Mouse (Mus musculus) cerebellum, adult 11-12 months (tissue): Measurements from ENCODE around the gene Crygs.

Experiments used
- DNase-seq: peaks from one replicate; pipeline ENCODE4 v3.0.0; 2022

Crygs gene

DNA sequence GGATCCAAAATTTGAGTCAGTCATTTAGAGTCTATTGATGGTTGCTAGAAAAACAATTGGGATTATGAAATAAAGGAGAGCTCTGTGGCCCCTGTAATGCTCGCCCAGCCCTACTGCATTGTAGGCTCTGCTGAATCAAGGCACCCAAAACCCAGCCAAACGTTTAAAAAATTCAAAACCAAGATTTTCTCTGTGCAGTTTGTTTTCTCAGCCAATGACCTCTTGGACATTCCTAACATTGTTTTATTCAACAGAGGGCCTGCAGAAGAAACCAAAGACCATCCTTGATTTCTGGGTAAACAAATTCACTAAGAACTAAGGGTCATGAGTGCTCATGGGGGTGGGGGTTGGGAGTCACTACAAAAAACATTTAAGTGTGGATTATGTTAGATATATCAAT lies at the start of gene Crygs:
Gene Crygs (minus strand): TSS at position 101 of the 400 bp plus-strand sequence.
- no peak for DNase-seq

- peak; percentile 99 for DNase-seq
These were observed 46.2 kb upstream of the Crygs start, which contains the start of the genes Tbccd1 and Dnajb11 for GRCm38 (mm10) chr16:22857431-22858113. Gene Tbccd1, minus strand, starts transcription at chr16:22857669. Gene Dnajb11, plus strand, starts transcription at chr16:22857845.

- no peak for DNase-seq
These were observed 45.4 kb upstream of the Crygs start for GRCm38 (mm10) chr16:22856773-22857172.

DNA sequence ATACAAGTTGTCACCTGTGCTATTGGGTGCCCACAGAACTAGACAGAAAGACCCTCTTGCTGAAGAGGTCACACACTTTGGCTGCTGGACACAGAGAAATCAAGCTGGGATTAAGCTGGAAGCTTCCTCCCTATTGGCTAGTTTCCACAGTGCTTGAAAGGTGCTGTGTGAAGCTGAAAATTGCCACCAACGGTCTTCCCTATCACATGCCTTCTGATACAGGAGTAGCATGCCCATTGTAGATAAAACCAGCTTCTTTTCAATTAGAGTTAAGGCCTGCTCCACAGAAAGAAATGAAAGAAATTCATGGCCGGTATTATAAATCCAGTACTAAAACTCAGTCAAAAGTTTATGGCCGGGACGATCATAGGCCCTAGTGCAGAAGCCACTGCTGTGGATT lies 41.3 kb upstream of the Crygs start:
- no peak for DNase-seq

DNA sequence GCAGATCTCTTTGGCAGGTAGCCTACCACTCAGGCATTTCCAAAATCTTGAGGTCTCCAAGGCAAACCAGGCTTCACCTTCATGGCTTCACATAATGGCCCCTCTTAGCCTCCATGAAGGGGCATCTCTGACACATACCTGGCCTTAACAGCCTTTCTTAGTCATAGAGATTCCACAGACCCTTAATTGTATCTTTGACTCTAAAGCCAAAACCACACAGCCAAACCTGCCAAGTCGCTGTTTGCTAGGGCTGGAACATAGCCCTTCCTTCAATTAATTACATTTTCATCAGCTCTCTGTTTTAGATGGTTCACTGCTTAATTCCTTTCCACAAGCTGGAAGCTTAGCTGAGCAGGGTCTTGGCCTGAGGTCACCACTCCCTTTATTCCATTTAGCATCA lies 37.0 kb upstream of the Crygs start:
- no peak for DNase-seq

GRCm38 (mm10) chr16:22847686-22848085 lies 36.3 kb upstream of the Crygs start:
- no peak for DNase-seq

DNA sequence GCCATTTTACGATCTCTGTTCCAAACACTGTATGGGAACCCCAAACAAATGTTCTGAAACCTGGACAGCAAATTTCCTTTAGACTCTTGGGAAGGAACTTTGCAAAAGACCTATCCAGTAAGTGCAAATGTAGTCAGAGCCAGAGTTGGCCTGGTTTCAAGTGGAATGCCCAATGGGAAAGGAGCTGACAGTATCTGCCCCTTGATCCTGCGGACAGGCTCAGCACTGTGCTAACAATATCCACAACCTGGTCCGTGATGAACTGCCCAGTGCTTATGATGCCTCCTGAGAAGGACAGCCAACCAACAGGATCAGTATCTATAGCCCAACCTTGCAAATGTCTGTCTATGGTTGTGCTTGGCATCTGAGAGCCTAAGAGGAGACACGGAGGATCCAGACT lies 34.1 kb upstream of the Crygs start:
- no peak for DNase-seq

- DNase-seq, result no peak
These were observed 33.5 kb upstream of the Crygs start for GRCm38 (mm10) chr16:22844834-22845233.

- peak; percentile 81 for DNase-seq
These were observed 32.9 kb upstream of the Crygs start for GRCm38 (mm10) chr16:22844061-22844801.

GRCm38 (mm10) chr16:22842871-22843270 lies 31.5 kb upstream of the Crygs start:
- no peak for DNase-seq

GRCm38 (mm10) chr16:22839146-22839857 lies 27.9 kb upstream of the Crygs start:
- no peak for DNase-seq

GRCm38 (mm10) chr16:22832932-22833525 lies 21.7 kb upstream of the Crygs start:
- no peak for DNase-seq

DNA sequence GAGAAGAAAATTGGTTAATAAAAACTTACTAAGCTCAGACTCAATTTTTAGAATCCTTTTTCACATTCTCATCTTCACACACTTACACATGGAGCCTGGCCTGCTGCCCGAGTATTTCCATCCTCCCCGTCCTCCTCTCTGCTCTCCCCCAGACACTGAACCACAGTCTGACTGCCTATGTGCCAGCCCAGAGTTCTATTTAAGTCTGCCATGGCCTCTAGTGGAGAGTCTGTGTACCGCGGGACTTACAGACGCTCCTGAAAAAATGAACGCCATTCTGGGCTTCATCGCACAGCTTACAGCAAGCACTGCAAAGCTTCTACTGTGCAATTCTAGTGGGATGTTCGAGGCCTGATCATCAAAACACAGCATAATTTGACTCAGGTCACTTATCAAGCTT lies 9.4 kb upstream of the Crygs start:
- no peak for DNase-seq

DNA sequence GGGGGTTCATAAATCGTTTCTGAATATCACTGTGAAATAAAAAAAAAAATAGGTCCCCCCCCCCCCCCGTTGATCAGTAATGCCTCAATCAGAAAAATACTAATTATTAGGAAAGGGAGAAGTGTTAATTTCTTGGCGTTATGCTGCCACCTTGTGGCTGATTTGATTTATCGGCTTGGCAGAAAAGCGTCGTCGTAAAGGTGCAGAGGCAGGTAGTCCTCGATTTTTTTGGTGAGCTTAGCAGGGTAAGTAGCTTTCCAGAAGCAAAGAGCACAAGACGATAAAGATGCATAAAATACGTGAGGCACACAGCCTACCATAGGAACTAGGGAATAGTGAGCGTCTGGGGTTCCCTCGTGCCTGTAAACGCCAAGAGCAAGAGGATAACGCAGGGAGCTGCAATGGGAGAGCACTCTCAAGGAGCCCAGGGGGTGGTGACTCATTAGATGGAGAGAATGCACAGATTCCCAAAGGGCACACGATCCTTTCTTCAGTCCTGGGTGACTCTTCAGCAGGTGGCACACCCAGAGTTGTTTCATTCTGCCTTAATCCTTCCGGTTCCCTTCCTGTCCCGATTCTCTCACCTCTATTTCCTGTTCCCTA lies 3.8 kb downstream of the Crygs start:
- DNase-seq, result peak; percentile 69

- DNase-seq, result no peak
These were observed 8.6 kb downstream of the Crygs start for GRCm38 (mm10) chr16:22802786-22803185.

GRCm38 (mm10) chr16:22800849-22801109 lies 10.6 kb downstream of the Crygs start:
- DNase-seq, result no peak

- no peak for DNase-seq
These were observed 11.1 kb downstream of the Crygs start for GRCm38 (mm10) chr16:22800026-22800848.

DNA sequence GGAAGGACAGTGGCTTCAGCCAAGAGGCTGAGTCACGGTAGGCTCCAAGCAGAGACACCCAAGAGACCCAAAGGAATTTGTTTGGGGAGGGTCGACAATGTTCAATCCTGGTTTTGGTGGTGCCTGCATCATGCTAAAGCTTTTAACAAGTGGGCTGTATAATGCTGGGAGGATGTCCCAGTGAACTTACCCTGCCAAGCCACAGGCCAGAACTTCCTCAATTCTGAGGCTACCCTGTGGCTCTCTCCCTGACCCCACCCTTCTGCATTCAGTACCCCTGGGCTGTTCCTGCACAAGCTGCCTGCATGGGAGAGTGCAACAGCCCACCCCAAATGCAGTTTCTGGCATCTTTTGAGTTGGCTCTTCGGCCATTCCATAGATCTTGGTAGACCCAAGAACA lies 12.9 kb downstream of the Crygs start:
- DNase-seq, result peak; percentile 45

DNA sequence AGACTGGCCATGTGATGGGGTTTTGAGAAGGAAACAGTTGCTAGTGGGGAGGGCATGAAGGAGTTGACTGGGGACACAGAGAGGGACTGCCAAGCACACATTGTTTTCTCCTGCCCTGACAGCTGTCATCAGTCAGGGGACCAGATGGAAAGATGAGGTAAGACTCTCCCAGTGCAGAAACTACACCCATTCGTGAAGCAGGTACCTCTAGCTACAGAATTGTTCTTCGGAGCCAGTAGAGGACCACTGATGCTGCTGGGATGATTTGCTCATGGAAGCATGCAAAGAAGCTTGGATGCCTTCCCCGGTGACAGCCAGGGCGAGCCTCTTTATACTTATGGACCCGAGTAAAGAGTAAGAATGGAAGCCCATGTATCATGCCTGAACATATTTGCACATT lies 13.9 kb downstream of the Crygs start:
- DNase-seq, result peak; percentile 96

- DNase-seq, result peak; percentile 50
These were observed 15.9 kb downstream of the Crygs start for GRCm38 (mm10) chr16:22795497-22795896.

GRCm38 (mm10) chr16:22791235-22791634 lies 20.1 kb downstream of the Crygs start:
- peak; percentile 58 for DNase-seq

GRCm38 (mm10) chr16:22789908-22790367 lies 21.4 kb downstream of the Crygs start:
- DNase-seq, result peak; percentile 84
